Mouse (Mus musculus): ENCODE results near the gene P2rx3.
A peak's percentile ranks its signal among the peaks of the same experiment; 100 is the strongest.

The P2rx3 gene

DNA sequence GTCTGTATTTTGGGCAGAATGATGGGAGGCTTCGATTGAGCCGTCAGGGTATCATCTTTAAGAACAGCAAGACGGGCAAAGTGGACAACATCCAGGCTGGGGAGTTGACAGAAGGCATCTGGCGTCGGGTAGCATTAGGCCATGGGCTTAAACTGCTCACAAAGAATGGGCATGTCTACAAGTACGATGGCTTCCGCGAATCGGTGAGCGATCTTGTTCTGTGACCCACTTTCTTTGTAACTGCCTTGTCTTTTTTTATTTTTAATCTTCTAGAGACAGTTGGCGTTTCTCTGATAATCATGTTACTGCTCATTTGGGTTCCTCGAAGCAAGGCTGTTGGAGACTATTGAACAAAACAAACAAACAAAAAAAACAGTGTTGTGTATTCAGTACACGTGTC, 1.1 kb upstream of the P2rx3 start:
- peak; percentile 67 for DNase-seq

DNA sequence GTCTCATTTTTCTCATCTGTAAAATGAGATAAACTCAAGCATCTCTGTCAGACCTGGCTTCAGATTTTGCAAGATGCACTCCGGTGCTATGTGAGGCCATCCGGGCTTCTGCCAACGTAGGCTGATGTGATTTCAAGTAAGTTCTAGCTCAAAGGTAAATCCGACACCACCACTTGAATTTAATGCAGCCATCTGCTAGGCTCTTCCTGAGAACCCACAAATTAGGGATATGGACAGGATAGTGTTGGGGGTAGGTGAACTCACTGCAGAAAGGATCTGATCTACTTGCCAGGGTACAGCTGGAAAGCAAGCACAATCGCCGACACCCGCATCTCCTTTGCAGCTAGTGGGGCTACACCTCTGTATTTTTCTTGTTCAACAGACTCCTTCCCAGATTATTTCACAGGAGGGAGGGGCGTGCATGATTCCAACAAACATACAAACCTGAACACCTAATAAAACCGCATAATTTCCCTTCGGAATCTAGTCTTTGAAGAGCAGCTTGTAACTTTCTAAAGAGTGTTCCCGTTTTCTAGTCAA, 685 bp downstream of the P2rx3 start:
- DNase-seq: no peak

DNA sequence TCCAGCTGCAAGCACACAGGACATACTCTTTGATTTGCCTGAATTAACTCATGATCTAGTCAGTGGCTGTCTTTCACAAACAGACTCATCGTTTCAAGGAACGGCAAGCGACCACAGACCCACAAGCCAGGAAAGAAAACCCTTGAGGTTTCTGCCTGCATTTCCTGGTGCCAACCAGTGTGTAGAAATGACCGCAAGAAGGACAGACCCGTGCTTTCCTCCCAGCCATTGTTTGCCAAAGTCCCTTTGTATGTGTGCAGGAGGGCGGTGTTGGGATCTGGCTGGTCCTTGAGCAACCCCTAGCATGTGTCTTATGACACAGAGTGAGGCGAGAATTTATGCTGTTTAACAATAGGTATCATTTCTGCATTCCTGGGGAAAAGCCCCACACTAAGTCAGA, 3.1 kb downstream of the P2rx3 start:
- no peak for DNase-seq

DNA sequence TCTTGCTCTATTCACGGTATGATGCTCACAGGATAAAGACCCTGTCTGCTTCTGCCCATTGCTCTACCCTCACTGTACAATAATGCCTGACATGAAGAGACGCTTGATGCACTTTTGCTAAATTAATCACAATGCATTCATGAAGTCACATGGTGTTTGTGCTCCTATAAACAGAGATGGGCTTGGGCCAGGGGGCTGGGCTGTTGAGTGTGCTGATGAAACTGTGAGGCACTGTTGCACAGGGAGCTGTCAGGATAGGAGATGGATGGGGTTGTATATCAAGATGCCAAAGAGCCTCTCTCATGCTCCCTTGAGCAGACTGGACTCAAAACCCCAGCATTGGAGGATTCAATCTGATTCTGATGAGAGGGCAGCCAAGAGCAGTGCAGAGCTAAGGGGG, 4.1 kb downstream of the P2rx3 start:
- DNase-seq: no peak

DNA sequence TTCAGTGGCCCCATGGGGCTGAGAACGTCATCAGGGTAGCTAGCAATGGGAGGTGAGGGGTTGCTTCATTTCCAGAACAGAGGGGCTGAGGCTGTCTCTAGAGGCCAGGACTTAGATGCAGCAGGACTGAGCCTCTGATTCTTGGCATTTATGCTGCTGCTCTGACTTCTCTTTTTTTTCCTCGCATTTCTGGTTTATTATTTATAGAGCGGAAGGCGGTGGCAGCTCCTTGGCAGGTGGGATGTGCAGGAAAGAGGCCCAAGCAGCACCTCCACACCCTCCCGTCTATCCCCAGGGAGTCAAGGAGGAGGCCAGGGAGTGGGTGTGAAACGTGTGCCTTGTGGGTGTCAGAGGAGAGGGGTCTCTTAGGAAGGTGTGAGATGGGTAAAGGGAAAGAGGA, 6.3 kb downstream of the P2rx3 start:
- DNase-seq: no peak

DNA sequence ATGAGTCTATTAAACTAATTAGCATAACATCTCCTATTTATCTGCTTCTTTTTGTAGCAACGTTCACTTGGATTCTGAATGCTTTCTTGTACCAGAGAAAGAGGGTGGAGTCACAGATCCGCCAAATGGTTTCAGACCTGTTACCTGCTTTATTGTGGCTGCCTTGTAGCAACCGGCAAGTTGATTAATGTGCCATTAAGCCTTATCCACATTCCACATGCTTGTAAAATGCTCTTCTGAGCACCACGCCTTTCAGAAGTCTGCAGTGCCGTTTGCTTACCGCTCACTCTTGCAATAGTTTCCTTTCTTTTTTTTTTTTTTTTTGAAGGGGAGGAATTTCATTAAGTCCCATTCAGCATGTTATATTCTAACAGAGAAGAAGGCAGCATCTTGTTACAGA, 7.4 kb downstream of the P2rx3 start:
- no peak for DNase-seq

DNA sequence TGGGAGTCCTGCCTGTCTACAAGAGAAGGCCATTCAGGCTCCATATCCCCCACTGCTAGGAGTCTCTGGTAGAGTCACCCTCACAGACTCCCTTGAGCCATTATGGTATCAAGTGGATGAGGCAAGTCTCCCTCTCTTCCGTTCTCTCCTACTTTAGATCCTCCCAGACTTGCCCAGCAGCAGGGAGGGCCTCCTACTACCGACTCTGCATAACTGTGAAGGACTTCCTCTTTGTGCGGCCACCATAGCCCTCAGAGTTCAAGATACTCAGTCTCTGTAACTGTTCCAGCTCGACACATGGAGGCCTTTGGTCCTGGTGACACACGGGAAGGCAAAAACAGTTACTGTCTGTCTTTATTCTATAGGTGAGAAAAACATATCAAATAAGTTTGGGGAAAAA, 10.0 kb downstream of the P2rx3 start:
- no peak for DNase-seq

DNA sequence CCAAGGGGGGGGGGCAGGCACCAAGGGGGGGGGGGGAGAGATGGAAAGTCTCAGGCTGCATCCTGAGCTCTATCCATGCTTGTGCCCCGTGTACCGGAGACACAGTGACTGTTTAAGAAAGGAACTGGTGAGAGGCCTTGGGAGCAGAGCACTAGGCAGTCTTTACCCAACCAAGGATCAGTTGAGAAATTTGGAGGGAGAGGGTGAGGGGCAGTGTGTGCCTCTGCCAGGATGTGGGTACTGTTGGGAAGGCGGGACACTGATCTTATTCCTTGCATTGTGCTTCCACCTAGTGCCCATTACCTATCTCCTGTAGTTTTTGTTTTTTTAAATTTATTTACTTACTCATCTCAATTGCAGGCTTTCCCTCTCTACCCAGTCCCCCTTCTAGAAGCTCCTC, 11.1 kb downstream of the P2rx3 start:
- DNase-seq: no peak

DNA sequence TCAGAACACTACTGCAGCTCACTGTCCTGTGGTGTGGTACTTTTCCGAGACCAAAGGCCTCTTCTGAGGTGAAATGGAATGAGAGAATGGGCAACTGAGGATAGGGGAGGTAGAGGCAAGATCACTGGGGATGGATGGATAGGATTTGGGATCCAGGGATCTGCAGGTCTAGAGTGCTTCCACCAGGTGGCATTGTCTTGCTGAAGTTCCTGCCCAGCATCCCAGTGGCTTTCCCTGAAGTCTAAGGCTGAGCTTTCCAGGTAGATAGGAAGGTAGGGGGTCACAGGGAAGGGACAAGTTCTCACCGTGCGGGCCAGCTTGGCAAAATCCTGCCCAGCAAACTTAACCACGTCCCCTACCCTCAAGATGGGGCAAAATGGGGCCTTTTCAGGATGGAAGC, 15.2 kb downstream of the P2rx3 start:
- peak; percentile 44 for DNase-seq

DNA sequence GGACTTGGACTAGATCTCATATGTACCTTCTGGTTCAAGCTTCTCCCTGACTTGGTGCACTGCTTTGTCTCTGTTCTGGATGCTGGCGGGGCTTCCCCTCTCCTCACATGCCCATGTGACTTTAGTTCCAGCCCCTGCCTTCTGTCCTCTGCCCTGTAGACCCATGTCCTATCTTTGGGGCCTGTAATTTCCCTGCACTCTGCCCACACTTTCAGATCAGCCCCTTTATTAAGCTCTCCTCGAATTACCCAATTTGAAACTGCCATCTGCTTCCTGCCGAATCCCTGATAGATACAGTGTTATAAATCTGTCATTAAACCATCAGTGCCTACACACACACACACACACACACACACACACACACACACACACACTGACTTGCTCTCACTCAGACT, 22.7 kb downstream of the P2rx3 start:
- peak; percentile 10 for DNase-seq

DNA sequence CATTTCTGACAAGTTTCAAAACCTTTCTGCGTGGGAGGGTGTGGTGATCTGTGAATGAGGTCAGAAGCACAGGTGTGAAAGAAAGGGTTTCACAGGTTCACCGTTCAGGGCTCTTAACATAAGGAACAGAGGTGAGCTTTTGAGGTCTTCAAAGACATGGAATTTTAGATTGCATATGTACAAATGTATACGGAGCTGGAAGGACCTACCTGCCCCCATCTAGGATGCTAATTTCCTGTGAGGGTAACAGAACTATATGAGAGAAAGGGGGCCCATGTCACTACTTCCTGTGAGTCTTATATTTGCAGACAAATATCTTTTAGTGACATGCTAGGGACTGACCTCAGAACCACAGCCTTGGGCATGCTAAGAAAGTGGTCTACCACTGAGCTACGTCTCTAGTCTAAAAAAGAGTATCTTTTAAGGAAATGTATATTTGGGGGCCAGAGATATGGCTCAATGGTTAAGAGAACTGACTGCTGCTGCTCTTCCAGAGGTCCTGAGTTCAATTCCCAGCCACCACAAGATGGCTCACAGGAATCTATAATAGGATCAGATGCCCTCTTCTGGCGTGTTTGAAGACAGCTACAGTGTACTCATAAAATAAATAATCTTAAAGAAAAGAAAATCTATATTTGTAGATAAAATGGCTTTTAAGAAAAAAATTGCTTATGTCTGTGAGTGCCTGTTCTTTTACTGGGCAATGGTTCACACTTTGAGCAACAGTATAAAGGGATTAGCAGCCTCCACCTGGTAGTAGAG, 23.3 kb downstream of the P2rx3 start:
- DNase-seq: no peak

DNA sequence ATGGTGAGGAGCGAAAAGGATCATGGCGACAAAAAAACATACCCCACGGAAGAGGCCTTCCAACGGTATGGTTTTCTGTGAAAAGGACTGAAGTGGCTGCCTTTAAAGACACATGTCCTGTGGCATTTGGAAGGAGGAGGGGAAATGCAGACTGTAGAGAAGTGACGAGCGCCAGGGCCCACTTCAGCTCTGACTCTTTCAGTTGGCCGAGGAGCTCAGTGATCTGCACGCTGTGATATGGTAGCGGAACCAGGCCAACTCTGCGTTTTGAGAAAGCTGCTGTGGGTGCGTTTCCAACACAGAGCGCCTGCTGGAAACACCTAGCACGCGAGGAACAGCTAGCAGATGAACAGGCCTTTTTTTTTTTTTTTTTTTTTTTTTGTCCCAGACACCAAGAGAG, 24.6 kb downstream of the P2rx3 start:
- no peak for DNase-seq

DNA sequence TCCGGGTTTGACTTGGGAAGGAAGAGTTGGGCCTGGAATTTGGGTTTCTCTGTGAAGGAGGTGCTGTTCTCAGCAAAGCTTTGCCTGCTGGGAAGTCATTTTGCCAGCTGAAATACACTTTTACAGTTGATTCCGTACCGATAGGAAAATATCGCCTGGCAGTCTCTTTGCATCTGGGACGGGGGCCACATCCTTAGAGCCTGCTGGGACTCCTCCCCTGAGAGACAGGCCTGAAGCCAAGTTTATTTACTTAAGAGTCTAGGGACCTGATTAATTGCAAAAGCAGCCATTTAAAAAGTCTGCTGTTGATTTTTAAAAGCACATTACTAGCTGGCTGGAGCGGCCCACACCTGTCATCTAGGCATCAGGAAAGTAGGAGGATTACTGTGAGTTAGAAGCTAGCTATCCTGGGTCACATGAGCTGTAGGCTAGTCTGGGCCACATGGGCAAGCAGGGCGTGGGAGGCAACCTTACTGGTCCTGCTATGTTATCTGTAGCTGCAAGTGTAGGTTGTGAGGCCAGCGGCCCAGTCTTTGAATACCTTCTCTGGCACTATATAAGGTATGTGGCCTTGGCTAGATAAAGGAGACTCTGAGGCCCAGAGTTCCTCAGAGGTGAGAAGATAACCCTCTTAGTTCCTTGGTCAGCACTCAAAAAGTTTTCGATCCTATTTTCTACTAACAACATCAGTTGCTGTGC, 25.2 kb downstream of the P2rx3 start:
- DNase-seq: no peak

DNA sequence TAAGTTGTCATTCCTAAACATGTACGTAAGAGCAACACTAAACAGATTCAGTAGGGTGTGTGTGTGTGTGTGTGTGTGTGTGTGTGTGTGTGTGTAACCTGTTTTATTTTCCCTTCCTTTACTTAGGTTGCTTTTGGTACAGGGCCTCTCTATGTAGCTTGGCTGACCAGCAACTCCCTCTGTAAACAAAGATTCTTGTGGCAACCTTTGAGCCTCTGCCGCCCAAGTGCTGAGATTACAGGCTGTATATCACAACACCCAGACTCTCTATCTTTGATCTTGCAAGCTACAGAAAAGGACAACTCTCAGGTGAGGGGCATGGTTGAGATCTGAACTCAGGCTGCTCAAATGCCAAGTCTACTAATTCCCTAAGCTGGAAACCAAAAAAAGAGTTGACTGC, 28.1 kb downstream of the P2rx3 start:
- DNase-seq: no peak

DNA sequence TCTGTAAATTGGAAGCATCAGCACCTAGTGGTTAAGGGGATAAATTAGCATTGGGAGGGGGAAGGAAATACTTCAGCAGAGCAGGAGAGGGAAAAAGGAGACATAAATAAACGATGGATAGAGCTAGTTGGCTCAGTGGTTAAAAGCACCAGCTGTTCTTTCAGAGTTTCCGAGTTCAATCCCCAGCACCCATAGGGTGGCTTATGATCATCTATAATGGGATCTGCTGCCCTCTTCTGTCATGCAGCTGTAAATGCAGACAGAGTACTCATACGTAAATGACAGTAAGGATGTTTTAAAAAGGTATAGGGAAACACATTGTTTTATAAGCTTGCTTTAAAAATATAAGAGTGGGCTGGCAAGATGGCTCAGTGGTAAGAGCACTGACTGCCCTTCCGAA, 29.5 kb downstream of the P2rx3 start:
- peak; percentile 53 for DNase-seq

DNA sequence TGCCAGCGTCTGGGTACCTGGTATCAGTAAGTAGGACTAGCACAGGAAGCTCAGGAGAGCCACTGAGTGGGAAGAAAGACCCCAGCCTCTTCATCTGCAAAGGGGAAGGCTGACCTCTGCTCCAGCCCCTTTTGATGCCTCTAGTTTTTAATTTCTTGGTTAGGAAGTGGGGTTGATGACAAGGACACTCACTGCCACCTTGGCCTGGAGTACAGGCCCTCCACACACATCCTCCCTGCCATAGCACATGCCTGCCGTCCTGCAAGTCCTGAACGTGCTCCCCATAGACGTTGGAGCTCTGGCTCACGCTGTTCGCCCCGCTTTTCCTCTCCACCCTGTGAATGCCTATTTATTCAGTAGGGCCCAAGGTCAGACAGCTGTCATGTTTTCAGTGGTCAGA, 30.7 kb downstream of the P2rx3 start:
- no peak for DNase-seq

DNA sequence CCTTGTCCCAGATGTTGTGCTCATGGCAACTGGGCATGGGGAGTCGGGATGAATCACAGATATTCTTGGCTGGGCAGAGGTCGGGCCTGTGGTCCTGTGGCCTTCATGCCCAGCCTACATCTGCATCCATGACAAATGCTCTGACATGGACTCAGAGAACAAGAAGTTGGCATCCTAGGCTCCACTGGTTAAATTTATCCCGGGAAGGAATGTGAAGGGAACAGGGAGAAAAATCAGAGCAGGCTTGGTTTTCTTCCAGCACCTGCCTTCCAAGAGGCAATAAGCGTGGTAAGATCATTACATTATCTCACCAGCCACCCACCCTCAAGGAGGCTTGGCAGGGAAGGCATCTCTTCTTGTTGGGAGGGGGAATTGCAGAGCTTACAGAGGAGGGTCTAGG, 32.9 kb downstream of the P2rx3 start:
- DNase-seq: no peak

DNA sequence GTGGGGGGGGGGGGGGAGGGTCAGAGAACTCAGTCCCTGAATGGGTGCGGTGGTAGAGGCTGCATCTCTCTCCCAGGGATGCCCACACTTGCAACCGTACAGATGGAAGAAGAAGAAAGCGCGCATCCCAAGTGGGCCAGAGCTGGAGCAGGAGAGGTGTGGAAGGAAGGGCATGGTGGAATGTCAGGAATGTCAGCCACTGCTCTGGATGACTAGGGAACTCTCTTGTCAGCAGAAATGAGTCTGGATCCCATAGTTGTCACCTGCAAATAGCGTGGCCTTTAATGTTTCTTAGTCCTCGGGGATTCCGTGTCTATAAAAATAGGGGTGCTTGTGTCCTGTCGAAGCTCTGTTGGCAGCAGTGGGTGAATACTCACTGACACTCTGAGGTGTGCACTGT, 34.7 kb downstream of the P2rx3 start:
- no peak for DNase-seq

DNA sequence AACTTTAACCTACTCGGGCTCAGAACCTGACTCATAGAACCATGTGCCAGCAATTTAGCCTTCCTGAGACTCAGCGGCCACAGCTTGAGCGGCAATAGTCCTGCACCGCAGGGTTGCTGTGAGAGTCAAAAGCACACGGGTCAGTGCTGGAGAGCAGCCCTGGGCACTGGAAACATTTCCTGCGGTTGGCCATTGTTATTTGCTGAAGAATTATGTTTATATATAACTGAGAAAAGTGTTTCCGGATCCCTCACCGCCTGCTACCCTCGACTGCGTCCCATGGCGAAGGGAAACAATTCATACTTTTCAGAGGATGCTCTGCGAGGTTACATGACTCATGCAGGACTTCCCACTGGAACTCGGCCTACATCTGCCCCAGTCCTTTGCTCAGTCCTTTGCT, 35.8 kb downstream of the P2rx3 start:
- no peak for DNase-seq

DNA sequence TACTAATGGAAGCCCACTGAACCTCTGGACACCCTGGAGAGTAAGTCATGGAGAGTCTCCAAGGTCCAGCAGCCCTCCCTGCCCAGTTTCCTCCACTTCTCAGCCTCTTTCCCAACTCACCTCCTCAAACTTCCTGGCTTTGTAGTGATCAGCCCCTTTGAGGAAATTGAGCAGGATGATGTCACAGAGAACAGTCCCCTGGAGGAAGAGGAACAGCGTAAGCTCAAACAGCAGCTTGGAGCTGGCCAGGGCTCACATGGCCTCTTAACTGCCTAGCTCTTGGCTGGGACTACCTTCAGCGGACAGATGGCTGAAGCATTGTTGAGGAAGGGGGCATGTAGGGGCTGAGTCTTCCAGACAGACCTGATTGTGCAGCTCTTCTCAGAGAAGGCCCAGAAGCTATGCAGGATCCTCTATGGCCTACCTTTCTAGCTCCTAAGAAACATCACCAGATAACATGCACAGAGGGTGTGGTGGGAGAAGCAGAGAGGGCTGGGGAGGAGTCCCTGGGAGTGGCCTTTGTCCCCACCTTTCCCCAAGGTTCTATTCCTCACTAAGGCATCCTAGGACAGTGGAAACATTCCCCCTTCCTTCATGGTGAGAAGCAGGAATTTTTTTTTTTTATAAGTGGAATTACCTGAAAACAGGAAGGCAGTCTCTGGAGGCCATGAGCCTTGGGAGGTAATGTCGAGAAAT, 37.6 kb downstream of the P2rx3 start:
- no peak for DNase-seq

DNA sequence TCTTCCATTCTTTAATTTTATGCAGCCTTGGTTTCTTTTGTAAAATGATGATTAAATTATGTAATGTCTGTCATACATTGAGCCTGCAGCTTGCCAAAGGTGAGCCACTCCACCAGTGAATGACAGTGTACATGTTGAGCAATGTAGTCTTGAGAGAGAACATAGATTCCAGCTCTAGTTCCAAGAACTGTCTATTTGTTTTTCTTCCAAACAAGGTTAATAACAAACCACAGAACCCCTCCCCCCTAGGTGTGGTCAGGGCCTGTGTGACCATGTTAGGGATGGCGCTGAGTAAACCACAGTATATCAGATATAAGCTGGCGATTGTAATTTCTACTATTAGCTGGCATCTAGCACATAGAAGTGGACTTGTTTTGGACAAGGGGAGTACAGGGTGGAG, 40.9 kb downstream of the P2rx3 start:
- no peak for DNase-seq

DNA sequence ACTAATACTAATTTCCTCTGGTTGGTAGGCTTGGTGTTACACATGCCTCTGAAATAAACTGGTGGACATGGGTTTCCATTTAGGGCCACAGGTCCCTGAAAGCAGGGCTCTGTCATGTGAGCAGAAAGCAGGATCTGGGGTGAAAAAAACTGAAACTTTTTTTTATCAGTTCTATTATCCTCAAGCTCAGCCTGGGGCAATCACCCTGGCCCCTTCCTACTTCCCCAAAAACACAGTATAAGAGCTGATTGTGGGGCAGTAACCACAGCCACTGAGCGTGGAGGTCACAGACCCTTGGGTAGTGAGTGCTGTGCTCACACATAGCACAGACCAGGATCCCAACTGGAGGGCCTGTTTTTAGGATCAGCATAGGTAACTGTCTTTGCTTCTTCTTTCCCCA, 49.3 kb downstream of the P2rx3 start, which contains the start of gene Prg3:
Gene Prg3 (plus strand): TSS at position 286 of the 400 bp plus-strand sequence.
- no peak for DNase-seq

DNA sequence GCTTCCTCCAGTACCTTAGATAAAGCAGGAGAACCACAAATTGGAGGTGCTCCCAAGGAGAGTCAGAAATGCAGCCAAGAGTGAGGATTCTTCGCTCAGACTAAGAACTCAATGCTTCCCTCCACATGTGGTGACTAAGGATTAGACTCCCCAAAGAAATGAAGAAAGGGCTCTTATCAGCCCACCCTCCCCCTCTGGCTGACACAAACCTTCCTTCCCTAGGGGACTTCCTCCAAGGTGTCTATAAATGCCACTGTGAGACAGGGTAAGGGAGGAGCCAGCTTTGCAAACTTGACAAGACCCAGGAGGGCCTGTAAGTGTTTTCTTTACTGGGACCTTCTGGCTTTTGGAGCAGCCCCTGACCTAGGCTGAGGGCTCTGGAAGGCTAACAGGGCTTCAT, 57.1 kb downstream of the P2rx3 start, which contains the start of gene Prg2:
Gene Prg2 (plus strand): TSS at position 274 of the 400 bp plus-strand sequence.
- DNase-seq: no peak

DNA sequence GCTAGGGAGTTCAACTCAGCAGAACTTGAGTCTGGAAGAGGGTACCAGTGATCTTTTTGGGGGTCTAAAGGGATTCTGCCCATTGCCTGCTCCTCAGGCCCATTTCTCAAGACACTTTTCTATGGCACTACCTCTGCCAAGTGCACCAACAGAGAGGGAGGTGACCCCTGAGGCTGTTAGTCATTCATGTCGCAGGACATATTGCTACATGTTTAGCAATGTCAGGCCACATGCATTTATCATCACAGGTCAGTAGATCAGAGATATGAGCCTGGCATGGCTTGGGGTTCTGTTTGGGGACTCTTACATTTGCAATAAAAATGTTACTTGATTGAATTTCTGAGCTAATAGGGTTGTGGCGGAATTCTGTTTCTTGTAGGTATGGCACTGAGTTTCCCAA, 61.7 kb downstream of the P2rx3 start:
- DNase-seq: no peak
